Mouse (Mus musculus) MEL (cell line): Measurements from ENCODE around the gene Il10rb. TPM values are rescaled to one million over a fixed set of nuclear protein-coding genes. Genes with fewer than 3 reads are reported as not detected.

Experiments used
- DNase-seq: peaks from one replicate; pipeline ENCODE4 v3.0.0; 2011; ENCODE audit warnings: low read depth, low spot score
- H3K27ac ChIP-seq: 2 replicates; pipeline ENCODE4 v1.5.1; 2012; ENCODE audit warnings: low read depth, mild to moderate bottlenecking, control low read depth, low read length, moderate library complexity; ENCODE audit not compliant: control insufficient read depth
- H3K27me3 ChIP-seq, 2 experiments: fragments of 150-350 bp in 1 of 2; sonication (generic) in 1 of 2; 2 replicates each; pipeline ENCODE4 v1.6.1; 2012; ENCODE audit warnings: low read length in 2 of 2, mild to moderate bottlenecking in 2 of 2, improper control_type of control experiment in 1 of 2, moderate library complexity in 1 of 2; ENCODE audit not compliant: insufficient read depth in 2 of 2, control insufficient read depth in 1 of 2
- H3K36me3 ChIP-seq, 2 experiments: 2 replicates each; pipeline ENCODE4 v1.6.1; 2012 to 2014; ENCODE audit warnings: low read length in 2 of 2, improper control_type of control experiment in 1 of 2, inconsistent platforms in 1 of 2, mild to moderate bottlenecking in 1 of 2; ENCODE audit not compliant: insufficient read depth in 2 of 2, control insufficient read depth in 1 of 2
- H3K4me1 ChIP-seq, 2 experiments: fragments of 150-350 bp in 1 of 2; sonication (generic) in 1 of 2; 2 replicates each; pipeline ENCODE4 v1.6.1; 2012; ENCODE audit warnings: low read length in 2 of 2, improper control_type of control experiment in 1 of 2, mild to moderate bottlenecking in 1 of 2; ENCODE audit not compliant: insufficient read depth in 2 of 2, control insufficient read depth in 1 of 2
- H3K4me3 ChIP-seq, 2 experiments: fragments of 150-350 bp in 1 of 2; sonication (generic) in 1 of 2; 2 replicates each; pipeline ENCODE4 v1.5.1; 2012; ENCODE audit warnings: low read depth in 2 of 2, low read length in 2 of 2, mild to moderate bottlenecking in 2 of 2, moderate library complexity in 2 of 2, control low read depth in 1 of 2, improper control_type of control experiment in 1 of 2; ENCODE audit not compliant: control insufficient read depth in 1 of 2, insufficient read depth in 1 of 2
- H3K79me2 ChIP-seq: 2 replicates; pipeline ENCODE4 v1.6.1; 2012; ENCODE audit warnings: mild to moderate bottlenecking, low read length, moderate library complexity; ENCODE audit not compliant: control insufficient read depth, poor library complexity, insufficient read depth
- H3K9ac ChIP-seq: 2 replicates; pipeline ENCODE4 v1.6.1; 2012; ENCODE audit warnings: low read depth, mild to moderate bottlenecking, control low read depth, low read length, moderate library complexity; ENCODE audit not compliant: control insufficient read depth, poor library complexity, severe bottlenecking
- H3K9me3 ChIP-seq: fragments of 150-350 bp; sonication (generic); replicated peaks from 2 replicates; pipeline ENCODE4 v1.6.1; 2012; ENCODE audit warnings: mild to moderate bottlenecking, low read length, improper control_type of control experiment, moderate library complexity; ENCODE audit not compliant: insufficient read depth
- BHLHE40 ChIP-seq: IDR thresholded peaks from 2 replicates; pipeline ENCODE4 v1.6.1; 2012; ENCODE audit warnings: low read depth, mild to moderate bottlenecking, inconsistent platforms, low read length, improper control_type of control experiment, borderline replicate concordance
- CHD1 ChIP-seq: IDR thresholded peaks from 2 replicates; pipeline ENCODE4 v1.6.1; 2012; ENCODE audit warnings: low read depth, mild to moderate bottlenecking, inconsistent platforms, low read length, improper control_type of control experiment
- ELF1 ChIP-seq: IDR thresholded peaks from 2 replicates; pipeline ENCODE4 v1.6.1; 2014; ENCODE audit warnings: low read depth, mild to moderate bottlenecking, inconsistent platforms, low read length, improper control_type of control experiment, moderate library complexity
- GABPA ChIP-seq: IDR thresholded peaks from 2 replicates; pipeline ENCODE4 v1.6.1; 2012; ENCODE audit warnings: low read depth, mild to moderate bottlenecking, inconsistent platforms, low read length, improper control_type of control experiment, moderate library complexity
- KAT2A ChIP-seq: conservative IDR thresholded peaks from 2 replicates; pipeline ENCODE4 v1.6.1; 2012; ENCODE audit warnings: low read depth, low read length, improper control_type of control experiment, inconsistent platforms
- MYB ChIP-seq: IDR thresholded peaks from 2 replicates; pipeline ENCODE4 v1.6.1; 2011; ENCODE audit warnings: mild to moderate bottlenecking, low read depth, low read length, improper control_type of control experiment
- MYC ChIP-seq: IDR thresholded peaks from 2 replicates; pipeline ENCODE4 v1.6.1; 2011; ENCODE audit warnings: low read depth, mild to moderate bottlenecking, low read length, improper control_type of control experiment, moderate library complexity
- NRF1 ChIP-seq: IDR thresholded peaks from 2 replicates; pipeline ENCODE4 v1.6.1; 2014; ENCODE audit warnings: low read depth, mild to moderate bottlenecking, inconsistent platforms, low read length, improper control_type of control experiment, moderate library complexity; ENCODE audit not compliant: poor library complexity, insufficient read depth, severe bottlenecking
- POLR2AphosphoS5 ChIP-seq: IDR thresholded peaks from 2 replicates; pipeline ENCODE4 v1.6.1; 2012; ENCODE audit warnings: low read depth, borderline replicate concordance, mild to moderate bottlenecking, inconsistent platforms, low read length, moderate library complexity, mixed read lengths
- TAL1 ChIP-seq: IDR thresholded peaks from 2 replicates; pipeline ENCODE4 v1.6.1; 2012; ENCODE audit warnings: mild to moderate bottlenecking, inconsistent platforms, low read length, moderate library complexity, mixed read lengths
- TBP ChIP-seq: IDR thresholded peaks from 2 replicates; pipeline ENCODE4 v1.8.0; 2011; ENCODE audit warnings: low read depth, low read length, improper control_type of control experiment
- TCF12 ChIP-seq: IDR thresholded peaks from 2 replicates; pipeline ENCODE4 v1.6.1; 2014; ENCODE audit warnings: low read depth, mild to moderate bottlenecking, inconsistent platforms, low read length, improper control_type of control experiment, moderate library complexity
- UBTF ChIP-seq: IDR thresholded peaks from 2 replicates; pipeline ENCODE4 v1.6.1; 2012; ENCODE audit warnings: low read depth, mild to moderate bottlenecking, inconsistent platforms, low read length, improper control_type of control experiment, moderate library complexity, borderline replicate concordance; ENCODE audit not compliant: insufficient read depth
- USF1 ChIP-seq: IDR thresholded peaks from 2 replicates; pipeline ENCODE4 v1.6.1; 2014; ENCODE audit warnings: low read depth, mild to moderate bottlenecking, inconsistent platforms, low read length, improper control_type of control experiment, moderate library complexity
- ZKSCAN1 ChIP-seq: IDR thresholded peaks from 2 replicates; pipeline ENCODE4 v1.6.1; 2012; ENCODE audit warnings: low read depth, mild to moderate bottlenecking, inconsistent platforms, low read length, improper control_type of control experiment, moderate library complexity
- polyA plus RNA-seq, 2 experiments: library from polyadenylated mRNA; stranded (reverse) in 1 of 2; unstranded in 1 of 2; fragments of >175 nt in 1 of 2; fragments of >200 nt in 1 of 2; gene quantifications; 2 replicates each; pipeline versions ENCODE4 v1.2.1 to v1.2.4; 2012; ENCODE audit warnings: low replicate concordance in 2 of 2, low read depth in 1 of 2; ENCODE audit not compliant: insufficient read length in 2 of 2, insufficient read depth in 1 of 2, missing spikeins in 1 of 2
- total RNA-seq: library from RNA; depleted of rRNA; stranded (reverse); fragments of 300-350 nt; gene quantifications from 2 replicates; pipeline ENCODE4 v1.2.3, GENCODE M21; 2012

Gene Il10rb
- total and polyA plus RNA-seq, 3 experiments: 4.7 to 14.6 TPM; not detected in 1

GRCm38 (mm10) chr16:91415391-91416189, 9.6 kb downstream of the Il10rb start:
- TF ChIP-seq USF1: peak; percentile 23; the same call in 1 of the 2 replicates
- no peak for TF ChIP-seq POLR2AphosphoS5
- no peak for TF ChIP-seq NRF1
- no peak overlapping the region for H3K4me3 ChIP-seq
- H3K36me3 ChIP-seq: peaks cover 4% of the 10 kb centered on the region in 2 experiments; a peak in 3 of 4 replicates
- H3K79me2 ChIP-seq: no peaks in the 10 kb centered on the region
- no peak for DNase-seq
- H3K9ac ChIP-seq: no peak overlapping the region
- no peak overlapping the region for H3K27ac ChIP-seq
- no peaks in the 10 kb centered on the region for H3K9me3 ChIP-seq
- no peaks in the 10 kb centered on the region for H3K27me3 ChIP-seq
- peaks cover 5 to 6% of the 10 kb centered on the region in 2 experiments; a peak in 1 of 4 replicates for H3K4me1 ChIP-seq

- DNase-seq: no peak
- peaks cover 4% of the 10 kb centered on the region in 2 experiments; a peak in 3 of 4 replicates for H3K36me3 ChIP-seq
- no peak overlapping the region for H3K27ac ChIP-seq
- H3K4me1 ChIP-seq: peaks cover 5 to 6% of the 10 kb centered on the region in 2 experiments; a peak in 1 of 4 replicates
- H3K27me3 ChIP-seq: no peaks in the 10 kb centered on the region
- TF ChIP-seq MYC (no peak), TBP (no peak), POLR2AphosphoS5 (no peak), GABPA (no peak), TAL1 (no peak), KAT2A (no peak), MYB (no peak), ELF1 (no peak), ZKSCAN1 (no peak), CHD1 (no peak), TCF12 (no peak), UBTF (no peak), BHLHE40 (no peak), NRF1 (no peak)
- no peak overlapping the region for H3K4me3 ChIP-seq
- H3K9me3 ChIP-seq: no peaks in the 10 kb centered on the region
- H3K79me2 ChIP-seq: no peaks in the 10 kb centered on the region
- H3K9ac ChIP-seq: no peak overlapping the region
Measured at GRCm38 (mm10) chr16:91416357-91416756, 10.4 kb downstream of the Il10rb start.
